Mouse (Mus musculus): ENCODE measurements around the gene Wasl. TPM values are rescaled to one million over a fixed set of nuclear protein-coding genes. Genes with fewer than 3 reads are reported as not detected.

Wasl gene
- total RNA-seq, 2 experiments from 2014 or later: 108 to 126 TPM

DNA sequence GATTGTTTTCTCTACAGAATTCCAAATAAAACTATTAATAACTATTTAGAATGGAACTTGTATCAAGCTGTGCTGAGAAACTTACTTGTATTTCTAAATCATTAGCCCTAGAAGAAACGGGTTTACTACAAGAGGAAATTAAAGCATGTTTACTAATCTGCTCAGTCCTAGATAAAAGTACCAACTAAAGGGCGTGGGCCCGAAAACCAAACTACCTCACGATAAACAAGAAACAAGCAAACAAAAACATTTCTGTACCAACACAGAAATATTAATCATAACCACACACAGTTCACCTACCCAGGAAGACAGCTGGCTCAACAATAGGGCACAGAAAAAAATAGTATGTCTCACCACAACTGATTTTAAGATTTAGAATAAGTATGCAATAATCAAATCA lies 16.4 kb downstream of the Wasl start:
- intact Hi-C loops (cut with DNase I): no loop called here
- no peak for DNase-seq (ENCODE audit: low spot score in 2 of 2)

DNA sequence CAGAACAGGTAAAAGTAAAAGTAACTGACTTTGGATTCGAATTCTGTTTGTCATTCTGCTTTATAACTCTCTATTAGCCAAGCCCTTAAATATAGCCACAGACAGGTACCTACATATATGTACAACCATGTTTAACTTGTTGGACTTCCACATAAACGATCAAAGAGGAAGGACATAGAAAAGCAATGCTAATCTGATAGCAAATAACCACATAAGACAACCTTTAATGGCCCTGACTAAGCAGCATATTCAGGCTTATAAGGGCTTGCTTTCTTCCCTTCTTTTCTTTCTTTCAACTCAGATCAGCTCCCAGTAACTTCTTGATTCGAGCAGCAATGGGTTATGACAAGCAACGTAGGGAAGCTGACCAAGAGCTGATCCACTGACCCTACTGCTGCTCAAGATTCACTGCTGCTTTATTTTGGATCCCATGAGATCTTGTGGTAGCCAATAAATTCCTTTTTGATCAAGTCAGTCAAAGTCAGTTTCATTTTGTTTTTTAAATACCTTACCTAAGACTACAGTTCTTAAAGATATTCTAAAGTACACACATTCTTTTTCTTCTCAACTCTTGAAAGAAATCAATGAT lies 17.6 kb downstream of the Wasl start:
- no peak for DNase-seq (ENCODE audit: low spot score in 2 of 2)
- intact Hi-C loops (cut with DNase I): no loop called here

DNA sequence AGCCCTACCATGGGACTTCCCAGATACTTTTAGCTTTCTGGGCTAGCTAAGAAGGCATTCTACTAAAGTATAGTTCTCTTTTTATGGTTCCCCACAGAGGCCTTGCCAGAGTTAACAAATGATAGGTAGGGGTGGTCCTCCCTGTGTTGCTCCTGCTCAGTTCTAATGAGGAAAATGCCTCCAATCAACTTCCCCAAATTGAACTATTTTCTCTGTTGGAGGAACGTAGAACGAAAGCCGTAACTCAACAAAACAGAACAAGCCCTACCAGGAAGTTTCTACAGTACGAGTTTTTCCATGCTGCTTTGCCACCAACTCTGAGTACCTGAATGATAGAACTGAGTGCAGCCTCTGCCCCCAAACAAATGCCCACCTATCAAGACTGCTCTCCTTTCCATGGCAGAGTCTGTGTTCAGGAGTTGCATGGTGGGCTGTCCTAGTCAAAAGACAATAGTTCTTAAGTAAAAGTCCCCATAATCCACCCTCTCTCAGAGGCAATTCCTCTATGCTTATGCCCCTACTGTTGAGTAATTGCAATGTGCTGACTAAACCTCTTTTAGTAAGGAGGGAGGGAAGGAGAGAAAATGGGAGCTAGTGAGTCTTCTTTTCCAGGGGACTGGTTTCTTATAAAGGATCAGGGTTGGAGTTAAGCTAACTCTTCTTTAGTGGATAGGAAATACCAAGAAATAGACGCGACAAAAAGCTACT lies 19.3 kb downstream of the Wasl start:
- DNase-seq (ENCODE audit: low spot score in 2 of 2): no peak
- intact Hi-C loops (cut with DNase I): no loop called here

DNA sequence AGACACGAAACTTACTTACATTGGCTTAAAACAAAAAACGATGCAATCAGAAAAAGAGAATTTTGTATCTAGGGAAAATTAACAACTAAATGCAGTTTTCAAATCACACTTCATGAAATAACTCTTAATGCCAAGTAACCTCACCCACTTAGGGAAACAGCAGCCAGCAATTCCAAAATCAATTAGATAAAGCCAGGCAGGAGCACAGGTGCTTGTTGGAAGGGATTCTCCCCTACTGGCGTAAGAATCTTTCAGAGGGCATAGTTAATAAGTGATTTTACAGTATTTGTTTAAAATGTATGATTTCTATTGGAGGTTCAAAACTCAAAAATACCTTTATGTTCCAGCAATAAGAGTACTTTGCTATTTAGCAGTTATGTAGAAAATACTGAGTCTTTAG lies 21.8 kb downstream of the Wasl start:
- DNase-seq (ENCODE audit: low spot score in 2 of 2): no peak
- intact Hi-C loops (cut with DNase I): no loop called here

DNA sequence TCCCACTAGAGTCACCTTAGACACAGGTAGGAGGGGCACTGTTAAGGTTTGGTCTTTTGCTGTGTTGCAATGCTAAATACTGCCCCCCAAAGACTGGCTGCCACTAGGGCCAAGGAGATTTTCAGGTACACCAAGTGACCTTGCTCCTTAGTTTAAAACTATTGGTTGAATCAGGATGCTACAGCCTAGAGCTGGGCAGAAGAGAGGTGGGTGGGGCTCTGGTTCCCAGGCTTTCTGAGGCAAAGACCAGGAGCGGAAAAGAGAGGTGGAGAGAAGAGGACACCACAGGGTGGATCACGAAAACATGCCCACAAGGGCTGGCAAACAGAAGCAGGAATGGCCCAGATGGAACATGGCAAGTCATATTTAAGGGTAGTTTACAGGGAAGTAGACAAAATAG lies 22.6 kb downstream of the Wasl start:
- intact Hi-C loops (cut with DNase I): no loop called here
- DNase-seq (ENCODE audit: low spot score in 2 of 2): no peak

DNA sequence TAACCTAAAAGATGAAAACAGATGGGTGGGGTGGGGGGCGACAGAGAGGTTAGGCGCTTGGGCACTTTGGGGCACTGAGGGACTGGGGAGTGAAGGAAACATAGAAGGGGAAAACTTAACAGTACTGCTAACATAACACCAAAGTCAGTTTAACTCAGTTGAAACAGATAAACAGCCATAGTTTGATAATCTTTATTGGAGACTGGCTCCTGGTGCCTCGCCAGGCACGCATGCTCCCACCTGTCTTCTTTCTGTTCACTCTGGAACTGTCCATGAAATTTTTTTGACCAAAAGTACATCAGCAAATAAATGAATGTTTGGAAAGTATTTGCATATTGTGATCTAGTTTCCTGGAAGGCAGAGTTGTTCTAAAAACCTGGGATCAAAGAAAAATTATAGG lies 23.5 kb downstream of the Wasl start:
- intact Hi-C loops (cut with DNase I): no loop called here
- DNase-seq (ENCODE audit: low spot score in 2 of 2): no peak

DNA sequence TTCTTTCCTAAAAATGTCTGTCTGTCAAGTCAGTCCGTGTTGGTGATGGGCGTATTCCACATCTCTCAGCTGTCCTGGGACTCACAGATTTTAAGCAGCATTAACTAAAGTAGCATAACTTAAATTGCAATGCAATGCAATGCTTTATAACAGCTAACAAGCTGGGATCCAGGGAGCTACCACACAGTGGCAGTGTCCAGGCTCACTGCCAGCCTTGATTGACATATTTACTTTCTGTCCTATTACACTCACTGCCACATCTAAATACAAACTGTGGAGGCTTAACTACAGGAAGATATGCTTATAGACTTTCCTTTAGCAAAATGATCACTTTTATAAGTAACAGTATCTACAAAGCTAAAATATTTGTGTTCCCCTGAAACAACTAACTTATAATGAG lies 29.0 kb downstream of the Wasl start:
- intact Hi-C loops (cut with DNase I): no loop called here
- DNase-seq (ENCODE audit: low spot score in 2 of 2): no peak

DNA sequence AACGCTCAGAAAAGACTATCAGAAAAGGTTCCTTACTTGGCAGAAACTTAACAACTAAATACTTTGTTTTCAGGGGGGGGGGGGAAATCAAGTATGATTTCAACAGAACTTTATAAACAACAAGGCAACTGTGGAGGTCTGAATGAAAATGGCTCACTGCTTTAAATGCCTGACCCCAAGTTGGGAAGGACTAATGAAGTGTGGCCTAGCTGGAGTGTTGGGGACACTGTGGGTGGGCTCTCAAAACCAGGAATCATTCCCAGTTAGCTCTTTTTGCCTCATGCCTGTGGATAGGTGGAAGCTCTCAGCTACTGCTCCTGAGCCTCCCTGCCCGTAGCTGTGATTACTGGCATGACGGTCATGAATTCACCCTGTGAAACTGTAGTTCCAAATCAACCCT lies 30.7 kb downstream of the Wasl start:
- intact Hi-C loops (cut with DNase I): no loop called here
- no peak for DNase-seq (ENCODE audit: low spot score in 2 of 2)

DNA sequence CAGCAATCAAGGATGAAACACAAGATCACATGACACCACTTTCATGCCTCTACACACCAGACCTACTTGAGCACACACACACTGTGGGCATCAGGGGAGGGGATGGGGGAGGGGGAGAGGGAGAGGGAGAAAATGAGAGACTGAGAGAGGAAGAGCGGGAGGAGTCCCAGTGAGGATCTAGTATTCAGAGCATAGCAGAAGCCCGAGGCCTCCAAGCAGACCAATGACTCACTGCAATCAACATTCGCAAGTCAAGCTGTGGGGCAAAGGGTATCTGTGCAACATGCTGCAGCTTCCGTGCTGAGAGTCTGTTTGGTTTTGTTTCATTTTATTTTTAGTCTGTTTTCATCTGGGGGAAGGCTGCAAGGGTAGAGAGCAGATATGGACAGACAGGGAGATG lies 32.7 kb downstream of the Wasl start:
- intact Hi-C loops (cut with DNase I): no loop called here
- DNase-seq (ENCODE audit: low spot score in 2 of 2): no peak

DNA sequence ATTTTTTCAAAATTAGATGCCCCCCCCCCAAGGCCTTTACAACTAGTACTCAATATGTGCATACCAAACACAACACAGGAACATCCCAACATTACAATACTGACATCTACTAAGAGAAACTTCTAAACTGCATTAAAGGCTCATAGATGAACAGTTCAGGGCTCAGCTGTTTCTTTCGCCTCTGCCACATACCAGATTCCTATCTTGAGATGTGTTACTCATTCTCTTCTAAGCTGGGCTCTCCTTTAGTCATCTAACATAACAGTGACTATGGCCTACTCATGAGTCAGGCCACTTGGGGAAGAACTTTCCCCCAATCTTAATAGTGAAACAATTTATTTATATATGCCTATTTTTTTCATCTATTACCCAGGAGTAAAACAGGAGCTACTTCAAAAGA lies 36.3 kb downstream of the Wasl start:
- intact Hi-C loops (cut with DNase I): no loop called here
- no peak for DNase-seq (ENCODE audit: low spot score in 2 of 2)

DNA sequence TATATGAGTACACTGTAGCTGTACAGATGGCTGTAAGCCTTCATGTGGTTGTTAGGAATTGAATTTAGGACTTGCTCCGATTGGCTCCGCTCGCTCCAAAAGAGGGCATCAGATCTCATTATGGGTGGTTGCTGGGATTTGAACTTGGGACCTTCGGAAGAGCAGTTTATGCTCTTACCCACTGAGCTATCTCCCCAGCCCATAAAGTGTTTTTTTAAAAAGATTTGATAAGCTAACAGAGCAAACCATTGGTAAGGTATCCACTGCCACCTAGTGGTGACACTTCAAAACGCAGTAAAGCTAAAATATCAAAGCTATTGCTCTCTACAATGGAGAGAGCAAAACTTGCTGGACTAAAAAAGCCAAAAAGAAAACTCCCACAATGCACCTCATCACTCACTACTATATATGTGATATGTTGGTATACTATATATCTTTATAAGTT lies 37.2 kb downstream of the Wasl start:
- peak; percentile 47 to 71 for DNase-seq (ENCODE audit: low spot score in 2 of 2)
- intact Hi-C loops (cut with DNase I): loop anchor here (2.0 kb wide), 1 partner anchor 97 kb away; no protein-coding TSS in a partner anchor

DNA sequence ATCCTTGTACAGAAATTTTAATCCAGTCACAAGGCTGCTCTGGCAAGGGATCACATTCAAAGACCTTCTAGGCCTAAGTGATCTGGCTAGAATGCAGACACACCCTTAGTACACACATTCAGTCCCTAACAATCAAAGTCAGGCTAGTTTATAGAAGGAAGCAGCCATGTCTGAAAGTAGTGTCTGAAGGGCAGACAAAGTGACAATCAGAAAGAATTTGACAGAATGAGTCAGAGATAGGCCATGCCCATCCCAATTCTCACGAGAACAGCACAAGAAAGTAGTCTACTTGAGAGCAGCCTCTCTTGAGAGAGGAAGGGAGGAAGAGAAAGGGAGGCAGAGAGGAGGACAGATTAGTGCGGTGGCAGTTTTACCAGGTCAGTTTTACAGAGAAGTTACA lies 42.7 kb downstream of the Wasl start:
- intact Hi-C loops (cut with DNase I): no loop called here
- no peak for DNase-seq (ENCODE audit: low spot score in 2 of 2)

DNA sequence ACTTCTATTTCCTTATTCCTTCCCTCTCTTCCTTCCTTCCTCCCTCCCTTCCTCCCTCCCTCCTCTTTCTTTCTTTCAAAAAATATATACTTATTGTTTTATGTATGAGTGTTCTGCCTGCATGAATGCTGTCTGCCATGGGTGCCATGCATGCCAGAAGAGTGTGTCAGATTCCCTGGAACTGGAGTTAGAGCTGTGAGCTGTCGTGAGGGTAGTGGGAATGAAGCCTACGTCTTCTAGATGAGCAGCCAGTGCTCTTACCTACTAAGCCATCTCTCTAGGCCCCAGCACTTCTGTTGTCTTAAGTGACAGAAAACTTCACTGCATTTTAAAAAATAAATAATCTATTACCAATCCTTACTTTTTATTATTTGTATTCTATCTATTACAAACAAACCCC lies 43.9 kb downstream of the Wasl start:
- DNase-seq (ENCODE audit: low spot score in 2 of 2): no peak
- intact Hi-C loops (cut with DNase I): no loop called here

DNA sequence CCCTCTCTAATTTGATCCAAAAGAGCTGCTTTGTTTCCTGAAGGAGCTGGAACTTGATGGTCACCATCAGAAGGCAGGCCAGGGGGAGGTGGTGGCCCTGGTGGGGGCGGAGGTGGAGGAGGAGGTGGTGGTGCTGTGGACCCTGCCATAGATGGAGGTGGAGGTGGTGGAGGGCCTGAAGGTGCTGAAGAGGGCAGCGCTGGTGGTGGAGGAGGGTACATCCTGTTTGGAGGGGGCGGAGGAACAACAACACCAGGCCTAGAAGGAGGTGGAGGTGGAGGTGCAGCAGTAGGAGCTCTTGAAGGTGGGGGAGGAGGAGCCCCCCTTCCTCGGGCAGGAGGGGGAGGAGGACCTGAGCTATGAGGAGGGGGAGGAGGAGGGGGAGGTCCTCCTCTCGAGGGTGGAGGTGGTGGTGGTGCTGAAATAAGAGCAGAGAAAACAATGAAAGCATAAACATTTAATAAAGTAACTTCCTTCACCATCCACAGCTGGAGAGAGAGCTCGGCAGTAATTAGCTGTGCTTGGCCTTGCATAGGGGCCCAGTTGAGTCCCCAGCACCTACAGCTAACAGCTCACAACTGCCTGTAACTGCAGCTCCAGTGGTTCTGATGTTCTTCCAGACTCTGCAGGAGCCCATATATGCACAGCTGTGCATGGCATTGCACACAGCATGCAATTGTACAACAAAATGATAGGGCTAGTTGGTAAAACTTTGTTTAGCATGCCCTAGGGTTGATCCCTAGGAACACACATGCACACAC lies 45.3 kb downstream of the Wasl start:
- intact Hi-C loops (cut with DNase I): no loop called here
- no peak for DNase-seq (ENCODE audit: low spot score in 2 of 2)

DNA sequence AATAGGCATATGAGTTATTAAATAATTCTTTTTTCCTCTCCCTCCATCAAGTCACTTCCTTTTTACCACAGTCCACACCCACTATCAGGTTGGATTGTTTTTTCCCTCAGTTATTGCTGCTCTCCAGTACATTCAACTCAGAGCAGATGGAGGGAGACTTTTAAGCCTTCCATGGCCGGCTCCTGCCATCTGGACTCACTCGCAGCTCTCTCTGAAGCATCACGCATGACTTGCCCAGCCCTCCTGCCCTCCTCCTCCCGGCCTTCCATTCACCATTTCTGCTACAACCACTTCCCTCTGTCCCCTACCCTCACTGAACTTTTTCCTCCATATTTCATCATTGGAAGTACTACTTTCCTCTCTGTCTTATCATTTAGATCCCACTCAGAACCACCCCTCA lies 48.1 kb downstream of the Wasl start:
- DNase-seq (ENCODE audit: low spot score in 2 of 2): peak in 1 of 2 experiments; percentile 12

DNA sequence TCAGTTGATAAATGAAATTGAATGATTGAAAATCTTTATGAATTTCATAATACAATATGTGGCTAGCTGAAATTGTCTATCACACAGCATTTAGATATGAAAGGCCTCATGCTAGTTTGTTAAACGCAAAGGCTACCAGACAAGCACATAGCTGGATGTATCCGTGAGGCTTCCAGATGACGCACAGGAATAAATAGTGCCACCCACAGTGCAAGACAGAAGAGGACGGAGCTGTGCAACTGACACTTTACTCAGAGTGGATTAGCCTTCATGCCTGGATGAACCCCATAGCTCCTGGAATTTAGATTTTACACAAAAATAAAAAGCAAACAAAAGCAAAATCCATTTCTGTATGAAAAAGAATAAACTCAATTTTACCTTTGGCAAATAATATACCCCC lies 50.9 kb downstream of the Wasl start:
- intact Hi-C loops (cut with DNase I): loop anchor here (5.0 kb wide), 1 partner anchor 82 kb away; no protein-coding TSS in a partner anchor
- peak in 1 of 2 experiments; percentile 79 for DNase-seq (ENCODE audit: low spot score in 2 of 2)

More for the DNA sequence above, 48.1 kb downstream of the Wasl start:
- intact Hi-C loops (cut with DNase I): no loop called here

DNA sequence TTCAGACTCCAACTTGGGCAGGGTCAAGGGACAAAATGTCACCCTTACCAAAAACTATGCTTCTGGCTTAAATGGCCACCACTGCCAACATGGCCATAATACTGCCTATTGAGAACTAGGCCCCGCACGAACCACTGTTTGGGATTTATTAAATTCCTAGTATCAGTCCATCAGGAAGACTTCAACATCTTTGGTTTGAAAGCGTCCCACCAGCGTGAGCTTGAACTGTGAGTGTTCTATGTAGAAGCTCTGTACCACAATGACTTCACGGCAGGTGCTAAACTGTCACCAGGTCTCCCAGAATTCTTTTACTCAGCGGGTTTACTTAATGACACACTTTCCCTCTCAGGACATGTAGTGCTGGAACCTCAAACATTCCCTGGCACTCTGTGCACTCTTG lies 51.5 kb downstream of the Wasl start:
- intact Hi-C loops (cut with DNase I): loop anchor here (5.0 kb wide), 1 partner anchor 81 kb away; no protein-coding TSS in a partner anchor
- DNase-seq (ENCODE audit: low spot score in 2 of 2): no peak

DNA sequence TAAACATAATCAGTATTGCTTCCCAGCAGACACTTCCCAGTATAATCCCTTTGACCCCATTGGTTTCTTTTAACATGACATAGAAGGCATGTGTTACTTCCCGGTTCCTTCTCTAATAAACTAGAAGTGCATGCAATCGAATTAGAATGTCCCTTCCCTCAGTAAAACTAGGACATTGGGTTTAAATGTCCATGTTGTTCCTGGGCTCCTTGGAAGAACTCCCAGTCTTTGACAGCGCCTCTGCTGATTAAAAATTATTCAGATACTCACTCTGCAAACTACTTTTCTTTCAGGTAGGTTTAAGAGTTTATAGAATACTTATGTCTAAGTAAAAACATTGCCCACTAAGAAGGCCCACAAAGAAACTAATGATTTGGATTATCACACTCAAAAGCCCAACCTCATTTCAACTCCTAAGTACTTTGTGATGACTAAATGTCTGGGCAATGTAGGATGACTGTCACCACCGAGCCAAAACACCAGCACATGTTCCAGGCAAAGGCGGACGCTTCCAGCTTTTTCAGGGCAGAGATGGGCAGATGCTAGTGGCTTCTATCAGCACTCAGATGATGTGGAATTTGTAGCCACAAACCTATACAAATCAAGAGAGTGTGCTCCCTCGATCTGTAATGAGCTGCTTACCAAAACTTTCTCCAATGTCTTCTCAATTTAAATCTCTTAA lies 52.6 kb downstream of the Wasl start:
- DNase-seq (ENCODE audit: low spot score in 2 of 2): peak in 1 of 2 experiments; percentile 45
- intact Hi-C loops (cut with DNase I): loop anchor here (5.0 kb wide), 1 partner anchor 80 kb away; no protein-coding TSS in a partner anchor

DNA sequence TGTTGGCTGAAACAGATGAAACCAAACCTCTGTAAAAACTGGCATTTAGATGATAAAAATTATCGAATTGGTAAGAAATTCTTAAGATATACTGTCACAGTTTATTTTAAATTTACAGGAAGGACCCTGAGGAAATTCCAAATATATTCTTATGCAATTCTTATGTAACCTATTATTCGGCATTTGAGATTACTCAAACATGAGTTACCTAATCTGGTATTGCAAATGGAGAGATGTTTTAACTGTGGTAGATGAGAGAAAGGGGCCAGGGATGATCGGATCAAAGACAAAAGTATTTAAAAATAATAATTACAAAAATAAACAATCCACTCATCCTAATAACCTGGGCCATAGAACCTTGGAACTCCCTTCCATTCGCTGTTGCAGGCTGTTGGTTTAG lies 54.5 kb downstream of the Wasl start:
- intact Hi-C loops (cut with DNase I): loop anchor here (5.0 kb wide), 1 partner anchor 78 kb away; no protein-coding TSS in a partner anchor

DNA sequence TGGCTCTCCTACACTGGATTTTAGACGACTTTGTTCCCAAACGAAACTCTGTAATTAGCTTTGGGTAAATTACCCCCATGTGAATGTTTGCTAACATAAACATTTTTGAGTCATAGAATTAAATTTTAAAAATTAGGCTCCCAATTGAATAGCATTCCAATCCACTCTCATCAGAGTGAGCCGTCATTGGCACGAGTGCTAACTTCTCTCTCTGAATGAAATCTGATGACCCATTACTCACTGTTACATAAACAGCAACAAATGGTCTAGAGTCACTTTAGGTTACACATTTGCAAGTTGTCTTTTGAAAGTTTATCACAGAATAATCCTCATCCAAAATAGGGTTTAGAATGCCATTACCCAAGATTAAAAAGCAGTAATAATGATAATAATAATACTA lies 55.3 kb downstream of the Wasl start:
- intact Hi-C loops (cut with DNase I): loop anchor here (5.0 kb wide), 1 partner anchor 42 kb away; no protein-coding TSS in a partner anchor
- DNase-seq (ENCODE audit: low spot score in 2 of 2): no peak

More for the DNA sequence above, 54.5 kb downstream of the Wasl start:
- DNase-seq (ENCODE audit: low spot score in 2 of 2): no peak
